Mouse (Mus musculus) kidney, embryonic 16.5 days (tissue): ENCODE data around the gene Snx29. TPM values are rescaled to one million over a fixed set of nuclear protein-coding genes. Genes with fewer than 3 reads are reported as not detected.

Experiments used
- ATAC-seq: fragments of 200-750 bp; cut with Nextera tagmentation; 2 replicates; pipeline ENCODE4 v1.8.0; 2017; ENCODE audit warnings: moderate TSS enrichment; ENCODE audit not compliant: low FRiP score, low TSS enrichment
- H3K27ac ChIP-seq: fragments of 300-500 bp; sonication (generic); 2 replicates; pipeline ENCODE4 v1.5.1; 2014; ENCODE audit warnings: low read length
- H3K27me3 ChIP-seq: fragments of 300-500 bp; sonication (generic); 2 replicates; pipeline ENCODE4 v1.6.1; 2014; ENCODE audit warnings: low read length, control low read depth, mixed read lengths; ENCODE audit not compliant: insufficient read depth
- H3K36me3 ChIP-seq: fragments of 300-500 bp; sonication (generic); 2 replicates; pipeline ENCODE4 v1.6.1; 2014; ENCODE audit warnings: low read length, control low read depth, mixed read lengths; ENCODE audit not compliant: insufficient read depth
- H3K4me1 ChIP-seq: fragments of 300-500 bp; sonication (generic); 2 replicates; pipeline ENCODE4 v1.6.1; 2014; ENCODE audit warnings: low read length, control low read depth, mixed read lengths; ENCODE audit not compliant: insufficient read depth
- H3K4me2 ChIP-seq: fragments of 300-500 bp; sonication (generic); replicated peaks from 2 replicates; pipeline ENCODE4 v1.6.1; 2014; ENCODE audit warnings: low read depth, low read length
- H3K4me3 ChIP-seq: fragments of 300-500 bp; sonication (generic); 2 replicates; pipeline ENCODE4 v1.5.1; 2014; ENCODE audit warnings: mild to moderate bottlenecking, low read length
- H3K9ac ChIP-seq: fragments of 300-500 bp; sonication (generic); replicated peaks from 2 replicates; pipeline ENCODE4 v1.6.1; 2014; ENCODE audit warnings: low read length
- H3K9me3 ChIP-seq: fragments of 300-500 bp; sonication (generic); 2 replicates; pipeline ENCODE4 v1.6.1; 2016; ENCODE audit warnings: low read length, control low read depth
- WGBS: fragments of 180-500 bp; shearing (Covaris S2); extraction: QIAGEN DNeasy Blood & Tissue Kit; methylation state at CpG from one replicate; pipeline ENCODE4 v1.1.7; 2014; 5-methylcytosine and 5-hydroxymethylcytosine counted together
- polyA plus RNA-seq: library from polyadenylated mRNA; unstranded; fragments of >200 nt; fragmentation: Nextera tagmentation; extraction: Ambion mirVana; gene quantifications from 2 replicates; pipeline ENCODE4 v1.2.1, GENCODE M21; 2015

Snx29 gene
- polyA plus RNA-seq, 1 experiment from 2014 or later: 15.7 TPM

- no peak overlapping the region for H3K4me2 ChIP-seq
- H3K9ac ChIP-seq: no peak overlapping the region
- H3K4me1 ChIP-seq: peaks cover 5% of the 10 kb centered on the region
- WGBS: 79% methylated on average over 4 of the region's 4 CpGs
- no peaks in the 10 kb centered on the region for H3K36me3 ChIP-seq
- no peaks in the 10 kb centered on the region for H3K9me3 ChIP-seq
- no peak for ATAC-seq
- no peak overlapping the region for H3K4me3 ChIP-seq
- no peak overlapping the region for H3K27ac ChIP-seq
- no peaks in the 10 kb centered on the region for H3K27me3 ChIP-seq
These were observed 382.7 kb downstream of the Snx29 start for GRCm38 (mm10) chr16:11705456-11705855.

GRCm38 (mm10) chr16:11708097-11708496, 385.4 kb downstream of the Snx29 start:
- no peaks in the 10 kb centered on the region for H3K36me3 ChIP-seq
- H3K27me3 ChIP-seq: no peaks in the 10 kb centered on the region
- ATAC-seq: no peak
- H3K4me2 ChIP-seq: no peak overlapping the region
- no peak overlapping the region for H3K9ac ChIP-seq
- H3K4me3 ChIP-seq: no peak overlapping the region
- WGBS: 63% methylated on average over 2 of the region's 2 CpGs
- no peaks in the 10 kb centered on the region for H3K9me3 ChIP-seq
- H3K27ac ChIP-seq: no peak overlapping the region
- H3K4me1 ChIP-seq: peaks cover 5% of the 10 kb centered on the region

GRCm38 (mm10) chr16:11709382-11709781, 386.7 kb downstream of the Snx29 start:
- peaks cover 5% of the 10 kb centered on the region for H3K4me1 ChIP-seq
- no peaks in the 10 kb centered on the region for H3K27me3 ChIP-seq
- 70% methylated on average over 4 of the region's 4 CpGs for WGBS
- no peak for ATAC-seq
- H3K9me3 ChIP-seq: no peaks in the 10 kb centered on the region
- no peak overlapping the region for H3K9ac ChIP-seq
- no peak overlapping the region for H3K27ac ChIP-seq
- H3K4me2 ChIP-seq: no peak overlapping the region
- no peaks in the 10 kb centered on the region for H3K36me3 ChIP-seq
- H3K4me3 ChIP-seq: no peak overlapping the region

GRCm38 (mm10) chr16:11709999-11710667, 387.4 kb downstream of the Snx29 start:
- H3K4me1 ChIP-seq: peaks cover 5% of the 10 kb centered on the region
- H3K27ac ChIP-seq: no peak overlapping the region
- no peaks in the 10 kb centered on the region for H3K36me3 ChIP-seq
- WGBS: 59% methylated on average over 5 of the region's 5 CpGs
- ATAC-seq: no peak
- no peak overlapping the region for H3K4me2 ChIP-seq
- H3K4me3 ChIP-seq: no peak overlapping the region
- no peaks in the 10 kb centered on the region for H3K27me3 ChIP-seq
- H3K9me3 ChIP-seq: no peaks in the 10 kb centered on the region
- no peak overlapping the region for H3K9ac ChIP-seq

- Histone ChIP-seq H3K27ac (no peak overlapping the region), H3K9me3 (no peaks in the 10 kb centered on the region), H3K27me3 (no peaks in the 10 kb centered on the region), H3K36me3 (no peaks in the 10 kb centered on the region), H3K9ac (no peak overlapping the region), H3K4me3 (no peak overlapping the region), H3K4me2 (no peak overlapping the region), H3K4me1 (peaks cover 5% of the 10 kb centered on the region)
- WGBS: 49% methylated on average over 2 of the region's 2 CpGs
- ATAC-seq: no peak
These were observed 390.7 kb downstream of the Snx29 start for GRCm38 (mm10) chr16:11713265-11713865.

GRCm38 (mm10) chr16:11716932-11717331, 394.2 kb downstream of the Snx29 start:
- Histone ChIP-seq H3K9me3 (no peaks in the 10 kb centered on the region), H3K27ac (no peak overlapping the region), H3K36me3 (peaks cover 4% of the 10 kb centered on the region; the same call in 1 of the 2 replicates), H3K4me1 (no peaks in the 10 kb centered on the region), H3K4me3 (no peak overlapping the region), H3K27me3 (no peaks in the 10 kb centered on the region), H3K9ac (no peak overlapping the region), H3K4me2 (no peak overlapping the region)
- WGBS: 95% methylated on average over 1 of the region's 1 CpGs
- no peak for ATAC-seq

- Histone ChIP-seq H3K36me3 (no peaks in the 10 kb centered on the region), H3K4me3 (no peak overlapping the region), H3K4me1 (no peaks in the 10 kb centered on the region), H3K27me3 (no peaks in the 10 kb centered on the region), H3K4me2 (no peak overlapping the region), H3K9ac (no peak overlapping the region), H3K27ac (no peak overlapping the region), H3K9me3 (no peaks in the 10 kb centered on the region)
- ATAC-seq: no peak
- 81% methylated on average over 2 of the region's 2 CpGs for WGBS
These were observed 403.2 kb downstream of the Snx29 start for GRCm38 (mm10) chr16:11725901-11726300.

GRCm38 (mm10) chr16:11727331-11727730, 404.6 kb downstream of the Snx29 start:
- WGBS: 91% methylated on average over 9 of the region's 9 CpGs
- Histone ChIP-seq H3K27me3 (no peaks in the 10 kb centered on the region), H3K4me3 (no peak overlapping the region), H3K27ac (no peak overlapping the region), H3K9me3 (no peaks in the 10 kb centered on the region), H3K36me3 (no peaks in the 10 kb centered on the region), H3K4me2 (no peak overlapping the region), H3K9ac (no peak overlapping the region), H3K4me1 (no peaks in the 10 kb centered on the region)
- ATAC-seq: no peak

GRCm38 (mm10) chr16:11728131-11728530, 405.4 kb downstream of the Snx29 start:
- H3K4me3 ChIP-seq: no peak overlapping the region
- no peak overlapping the region for H3K9ac ChIP-seq
- H3K27me3 ChIP-seq: no peaks in the 10 kb centered on the region
- H3K9me3 ChIP-seq: no peaks in the 10 kb centered on the region
- H3K36me3 ChIP-seq: no peaks in the 10 kb centered on the region
- H3K4me1 ChIP-seq: no peaks in the 10 kb centered on the region
- 71% methylated on average over 3 of the region's 3 CpGs for WGBS
- no peak for ATAC-seq
- H3K27ac ChIP-seq: no peak overlapping the region
- H3K4me2 ChIP-seq: no peak overlapping the region

- H3K27ac ChIP-seq: no peak overlapping the region
- no peaks in the 10 kb centered on the region for H3K4me1 ChIP-seq
- H3K9me3 ChIP-seq: no peaks in the 10 kb centered on the region
- no peaks in the 10 kb centered on the region for H3K36me3 ChIP-seq
- no peak overlapping the region for H3K4me2 ChIP-seq
- no peak for ATAC-seq
- no peak overlapping the region for H3K4me3 ChIP-seq
- WGBS: 69% methylated on average over 3 of the region's 3 CpGs
- no peaks in the 10 kb centered on the region for H3K27me3 ChIP-seq
- H3K9ac ChIP-seq: no peak overlapping the region
These were observed 405.9 kb downstream of the Snx29 start for GRCm38 (mm10) chr16:11728627-11729026.
